In genomic region chr17:90809197-90810163, GRCm38 (mm10) we compare ENCODE assay signal across 9 mouse cellular contexts.
A peak's percentile ranks its signal among the peaks of the same experiment; 100 is the strongest.
DNase-seq lines count a peak whose midpoint lies in the region; ATAC-seq lines count a peak whose summit lies in the region.
"Had no signal": no experiment of that assay in that cellular context is flagged by ENCODE, and none has a peak within 500 bp of the region (broad histone marks: within the 10 kb centered on the region; RNA-seq: fewer than 3 reads in every experiment).

No protein-coding gene starts in this region.

- 67% methylated on average over 8 of the region's 8 CpGs for WGBS in intestine, embryonic 15.5 days

- no peak overlapping the region for H3K9ac ChIP-seq in intestine, embryonic 15.5 days
- H3K9ac ChIP-seq: liver, embryonic 15.5 days had no signal

- no peak overlapping the region for H3K27ac ChIP-seq in intestine, embryonic 15.5 days
- H3K27ac ChIP-seq: liver, embryonic 15.5 days had no signal

- no peak overlapping the region for H3K4me2 ChIP-seq in intestine, embryonic 15.5 days (replicated peaks)
- H3K4me2 ChIP-seq: liver, embryonic 15.5 days had no signal

- H3K27me3 ChIP-seq in intestine, embryonic 15.5 days (replicated peaks), result no peaks in the 10 kb centered on the region
- H3K27me3 ChIP-seq: liver, embryonic 15.5 days had no signal

- no peaks in the 10 kb centered on the region for H3K9me3 ChIP-seq in intestine, embryonic 15.5 days
- H3K9me3 ChIP-seq: liver, embryonic 15.5 days had no signal

- ATAC-seq in intestine, embryonic 15.5 days, result peak; percentile 77
- peak; percentile 84 for ATAC-seq in megakaryocyte, adult 5-6 weeks (ENCODE audit: poor library complexity, severe bottlenecking)

- no peaks in the 10 kb centered on the region for H3K4me1 ChIP-seq in intestine, embryonic 15.5 days (replicated peaks)
- H3K4me1 ChIP-seq: liver, embryonic 15.5 days had no signal

- H3K4me3 ChIP-seq in intestine, embryonic 15.5 days (replicated peaks), result no peak overlapping the region
- H3K4me3 ChIP-seq: liver, embryonic 15.5 days had no signal

- DNase-seq in gastrocnemius, adult 18-20 months (ENCODE audit: low spot score), result peak; percentile 24
- DNase-seq in gastrocnemius, adult 8-10 months (ENCODE audit: low spot score in 2 of 2), result no peak
- peak; percentile 84 for DNase-seq in cerebellum, adult 9-10 months
- peak; percentile 67 to 92 for DNase-seq in frontal cortex, adult 2 months (ENCODE audit: extremely low spot score in 1 of 2, low spot score in 1 of 2)
- DNase-seq in left cerebral cortex, adult 18-20 months (ENCODE audit: low spot score in 2 of 2), result peak; percentile 79 to 82
- DNase-seq in right cerebral cortex, postnatal 14 days, result peak; percentile 71

- H3K36me3 ChIP-seq in intestine, embryonic 15.5 days, result no peaks in the 10 kb centered on the region
- H3K36me3 ChIP-seq: liver, embryonic 15.5 days had no signal

Comparison
In these comparisons a context has a peak if more than half of its experiments do, and no peak if none do; other contexts are left out.
1. DNase-seq: peak in gastrocnemius, adult 18-20 months (single experiment), cerebellum, adult 9-10 months (single experiment), frontal cortex, adult 2 months (2 of 2), left cerebral cortex, adult 18-20 months (2 of 2) and right cerebral cortex, postnatal 14 days (single experiment); none in gastrocnemius, adult 8-10 months (0 of 2).